Mouse (Mus musculus): ENCODE data around the gene Gm49387. TPM values are rescaled to one million over a fixed set of nuclear protein-coding genes. Genes with fewer than 3 reads are reported as not detected.

Gm49387 gene
- polyA plus RNA-seq, 1 experiment from 2014 or later, result 0.94 TPM

GRCm38 (mm10) chr14:31658126-31658680 is 17.5 kb upstream of the Gm49387 start:
- H3K27me3 ChIP-seq (replicated peaks; ENCODE audit: control insufficient read depth, insufficient read depth, low read length), result no peaks in the 10 kb centered on the region
- no peak overlapping the region for H3K4me2 ChIP-seq (replicated peaks; ENCODE audit: low read depth)
- no peak overlapping the region for H3K9ac ChIP-seq (ENCODE audit: low read depth, low read length)
- peaks cover 10% of the 10 kb centered on the region for H3K4me1 ChIP-seq (replicated peaks; ENCODE audit: control insufficient read depth, insufficient read depth, low read length)
- no peak overlapping the region for H3K4me3 ChIP-seq (ENCODE audit: low read depth, low read length)
- no peak overlapping the region for H3K27ac ChIP-seq (ENCODE audit: low read depth, low read length)
- WGBS, result 86% methylated on average over 8 of the region's 8 CpGs
- no peaks in the 10 kb centered on the region for H3K36me3 ChIP-seq (ENCODE audit: control insufficient read depth, insufficient read depth)
- TF ChIP-seq CTCF (IDR thresholded peaks at IDR 0.05; ENCODE audit: low read depth), result no peak
- no peaks in the 10 kb centered on the region for H3K9me3 ChIP-seq (ENCODE audit: control insufficient read depth)
- no peak for ATAC-seq

GRCm38 (mm10) chr14:31656857-31657645 is 16.4 kb upstream of the Gm49387 start:
- H3K27me3 ChIP-seq (replicated peaks; ENCODE audit: control insufficient read depth, insufficient read depth, low read length), result no peaks in the 10 kb centered on the region
- ATAC-seq, result no peak
- 20% methylated on average over 5 of the region's 5 CpGs for WGBS

GRCm38 (mm10) chr14:31656386-31656785 is 15.7 kb upstream of the Gm49387 start:
- Histone ChIP-seq H3K27me3 (replicated peaks; ENCODE audit: control insufficient read depth, insufficient read depth, low read length) (no peaks in the 10 kb centered on the region), H3K4me3 (ENCODE audit: low read depth, low read length) (no peak overlapping the region), H3K27ac (ENCODE audit: low read depth, low read length) (no peak overlapping the region), H3K4me2 (replicated peaks; ENCODE audit: low read depth) (no peak overlapping the region), H3K4me1 (replicated peaks; ENCODE audit: control insufficient read depth, insufficient read depth, low read length) (peaks cover 3% of the 10 kb centered on the region), H3K9ac (ENCODE audit: low read depth, low read length) (no peak overlapping the region), H3K9me3 (ENCODE audit: control insufficient read depth) (no peaks in the 10 kb centered on the region), H3K36me3 (ENCODE audit: control insufficient read depth, insufficient read depth) (no peaks in the 10 kb centered on the region)
- no peak for TF ChIP-seq CTCF (IDR thresholded peaks at IDR 0.05; ENCODE audit: low read depth)
- ATAC-seq, result no peak
- WGBS, result 61% methylated on average over 7 of the region's 7 CpGs

More at GRCm38 (mm10) chr14:31656857-31657645, 16.4 kb upstream of the Gm49387 start:
- H3K36me3 ChIP-seq (ENCODE audit: control insufficient read depth, insufficient read depth), result no peaks in the 10 kb centered on the region
- no peak overlapping the region for H3K27ac ChIP-seq (ENCODE audit: low read depth, low read length)
- no peak overlapping the region for H3K4me2 ChIP-seq (replicated peaks; ENCODE audit: low read depth)
- TF ChIP-seq CTCF (IDR thresholded peaks at IDR 0.05; ENCODE audit: low read depth), result peak; percentile 90
- no peak overlapping the region for H3K4me3 ChIP-seq (ENCODE audit: low read depth, low read length)
- no peaks in the 10 kb centered on the region for H3K9me3 ChIP-seq (ENCODE audit: control insufficient read depth)
- H3K9ac ChIP-seq (ENCODE audit: low read depth, low read length), result no peak overlapping the region
- H3K4me1 ChIP-seq (replicated peaks; ENCODE audit: control insufficient read depth, insufficient read depth, low read length), result peaks cover 3% of the 10 kb centered on the region

GRCm38 (mm10) chr14:31655406-31655805 is 14.7 kb upstream of the Gm49387 start:
- WGBS, result 90% methylated on average over 14 of the region's 14 CpGs
- H3K36me3 ChIP-seq (ENCODE audit: control insufficient read depth, insufficient read depth), result no peaks in the 10 kb centered on the region
- ATAC-seq, result no peak
- H3K27me3 ChIP-seq (replicated peaks; ENCODE audit: control insufficient read depth, insufficient read depth, low read length), result no peaks in the 10 kb centered on the region
- H3K4me1 ChIP-seq (replicated peaks; ENCODE audit: control insufficient read depth, insufficient read depth, low read length), result peaks cover 3% of the 10 kb centered on the region; the same call in 1 of the 2 replicates
- TF ChIP-seq CTCF (IDR thresholded peaks at IDR 0.05; ENCODE audit: low read depth), result no peak
- no peaks in the 10 kb centered on the region for H3K9me3 ChIP-seq (ENCODE audit: control insufficient read depth)
- no peak overlapping the region for H3K27ac ChIP-seq (ENCODE audit: low read depth, low read length)
- H3K4me2 ChIP-seq (replicated peaks; ENCODE audit: low read depth), result no peak overlapping the region
- H3K4me3 ChIP-seq (ENCODE audit: low read depth, low read length), result no peak overlapping the region
- no peak overlapping the region for H3K9ac ChIP-seq (ENCODE audit: low read depth, low read length)

GRCm38 (mm10) chr14:31654816-31655215 is 14.1 kb upstream of the Gm49387 start:
- ATAC-seq, result no peak
- H3K4me3 ChIP-seq (ENCODE audit: low read depth, low read length), result no peak overlapping the region
- H3K27ac ChIP-seq (ENCODE audit: low read depth, low read length), result no peak overlapping the region
- no peak overlapping the region for H3K9ac ChIP-seq (ENCODE audit: low read depth, low read length)
- 94% methylated on average over 5 of the region's 5 CpGs for WGBS
- peaks cover 3% of the 10 kb centered on the region; the same call in 1 of the 2 replicates for H3K4me1 ChIP-seq (replicated peaks; ENCODE audit: control insufficient read depth, insufficient read depth, low read length)
- no peaks in the 10 kb centered on the region for H3K27me3 ChIP-seq (replicated peaks; ENCODE audit: control insufficient read depth, insufficient read depth, low read length)
- no peaks in the 10 kb centered on the region for H3K36me3 ChIP-seq (ENCODE audit: control insufficient read depth, insufficient read depth)
- H3K9me3 ChIP-seq (ENCODE audit: control insufficient read depth), result no peaks in the 10 kb centered on the region
- TF ChIP-seq CTCF (IDR thresholded peaks at IDR 0.05; ENCODE audit: low read depth), result no peak
- no peak overlapping the region for H3K4me2 ChIP-seq (replicated peaks; ENCODE audit: low read depth)

- Histone ChIP-seq H3K36me3 (ENCODE audit: control insufficient read depth, insufficient read depth) (no peaks in the 10 kb centered on the region), H3K27me3 (replicated peaks; ENCODE audit: control insufficient read depth, insufficient read depth, low read length) (no peaks in the 10 kb centered on the region), H3K4me2 (replicated peaks; ENCODE audit: low read depth) (no peak overlapping the region), H3K4me1 (replicated peaks; ENCODE audit: control insufficient read depth, insufficient read depth, low read length) (peaks cover 3% of the 10 kb centered on the region; the same call in 1 of the 2 replicates), H3K9ac (ENCODE audit: low read depth, low read length) (no peak overlapping the region), H3K9me3 (ENCODE audit: control insufficient read depth) (no peaks in the 10 kb centered on the region), H3K27ac (ENCODE audit: low read depth, low read length) (no peak overlapping the region), H3K4me3 (ENCODE audit: low read depth, low read length) (no peak overlapping the region)
- WGBS, result 72% methylated on average over 14 of the region's 14 CpGs
- ATAC-seq, result no peak
- TF ChIP-seq CTCF (IDR thresholded peaks at IDR 0.05; ENCODE audit: low read depth), result no peak
These were observed 12.6 kb upstream of the Gm49387 start for GRCm38 (mm10) chr14:31653101-31653875.

Data from intestine, postnatal 0 days (tissue).